Mouse (Mus musculus): ENCODE data around the gene Lrrc41. TPM values are rescaled to one million over a fixed set of nuclear protein-coding genes. Genes with fewer than 3 reads are reported as not detected.
A peak's percentile ranks its signal among the peaks of the same experiment; 100 is the strongest.

The Lrrc41 gene
- total RNA-seq, 2 experiments from 2014 or later: 42.3 to 43.7 TPM

- intact Hi-C loops (cut with DNase I): no loop called here
- DNase-seq (ENCODE audit: low spot score in 2 of 2): no peak
Observed at GRCm38 (mm10) chr4:116141736-116142135, 66.7 kb downstream of the Lrrc41 start.

- intact Hi-C loops (cut with DNase I): no loop called here
- DNase-seq (ENCODE audit: low spot score in 2 of 2): no peak
Observed at GRCm38 (mm10) chr4:116142269-116142668, 67.2 kb downstream of the Lrrc41 start.

- intact Hi-C loops (cut with DNase I): no loop called here
- DNase-seq (ENCODE audit: low spot score in 2 of 2): no peak
Observed at GRCm38 (mm10) chr4:116143317-116143811, 68.3 kb downstream of the Lrrc41 start.

- intact Hi-C loops (cut with DNase I): no loop called here
- DNase-seq (ENCODE audit: low spot score in 2 of 2): peak; percentile 72 to 79
Observed at GRCm38 (mm10) chr4:116143891-116144717, 69.0 kb downstream of the Lrrc41 start.

Other genes starting within 250 kb of the Lrrc41 start
- gene Mob3c, start 247.2 kb upstream of the Lrrc41 start, total RNA-seq (2021): 1 to 10 TPM; 3.6 to 4.6 TPM
- gene Mknk1, start 236.1 kb upstream of the Lrrc41 start, total RNA-seq (2021): 10 to 100 TPM; 32.6 to 40.7 TPM
- gene Kncn, start 190.9 kb upstream of the Lrrc41 start, total RNA-seq (2021): under 1 TPM in 1 of 2 experiments, not detected in 1; 0.54 TPM
- gene 6430628N08Rik, start 184.6 kb upstream of the Lrrc41 start, total RNA-seq (2021): under 1 TPM in 1 of 2 experiments, not detected in 1; 0.41 TPM
- not detected for gene Dmbx1, start 135.3 kb upstream of the Lrrc41 start, total RNA-seq (2021)
- gene Faah, start 57.3 kb upstream of the Lrrc41 start, total RNA-seq (2021): 10 to 100 TPM; 93.9 to 96.0 TPM
- gene Nsun4, start 21.4 kb upstream of the Lrrc41 start, total RNA-seq (2021): 10 to 100 TPM in 1 of 2 experiments, 1 to 10 TPM in 1; 9.0 to 11.0 TPM
- 100 to 1,000 TPM; 411 to 431 TPM for gene Uqcrh, start 198 bp upstream of the Lrrc41 start, total RNA-seq (2021)
- gene Rad54l, start 48.4 kb downstream of the Lrrc41 start, total RNA-seq (2021): under 1 TPM; 0.43 to 0.74 TPM
- 10 to 100 TPM; 80.5 to 84.2 TPM for gene Pomgnt1, start 48.6 kb downstream of the Lrrc41 start, total RNA-seq (2021)
- gene Lurap1, start 76.1 kb downstream of the Lrrc41 start, total RNA-seq (2021): 10 to 100 TPM; 27.2 to 35.8 TPM
- under 1 TPM in 1 of 2 experiments, not detected in 1; 0.59 TPM for gene Tspan1, start 92.3 kb downstream of the Lrrc41 start, total RNA-seq (2021)
- gene 1700042G07Rik, start 98.1 kb downstream of the Lrrc41 start, total RNA-seq (2021): not detected
- gene Gm49337, start 98.1 kb downstream of the Lrrc41 start, total RNA-seq (2021): 1 to 10 TPM in 1 of 2 experiments, not detected in 1; 1.7 TPM
- 10 to 100 TPM; 40.3 to 42.0 TPM for gene Pik3r3, start 146.3 kb downstream of the Lrrc41 start, total RNA-seq (2021)